Mouse (Mus musculus): ENCODE results near the gene Olfr620.

DNA sequence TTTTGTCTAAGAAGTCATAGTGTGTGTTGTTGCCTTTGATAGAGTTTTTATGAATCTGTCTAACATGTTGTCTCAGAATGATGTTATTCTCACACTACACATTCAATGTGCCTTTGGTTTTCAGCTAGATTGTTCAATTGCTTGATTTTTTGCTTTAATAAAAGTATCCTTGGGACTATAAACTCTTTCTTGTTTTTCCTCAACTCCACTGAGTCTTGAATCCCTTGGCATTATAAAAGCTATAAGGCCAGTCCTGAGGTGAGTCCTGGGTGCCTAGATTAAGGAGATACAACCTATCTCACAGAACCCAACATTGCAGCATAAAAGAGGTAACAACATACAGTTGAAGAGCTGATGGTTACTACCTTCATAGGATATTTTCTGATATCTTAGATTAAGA, 12.1 kb downstream of the Olfr620 start, which contains the start of gene Olfr619:
- no peak for TF ChIP-seq CTCF (IDR thresholded peaks at IDR 0.05)
- no peak for TF ChIP-seq EP300 (IDR thresholded peaks at IDR 0.05)

All from lung, postnatal 0 days (tissue).